Mouse (Mus musculus): Measurements from ENCODE around the gene Focad.

DNA sequence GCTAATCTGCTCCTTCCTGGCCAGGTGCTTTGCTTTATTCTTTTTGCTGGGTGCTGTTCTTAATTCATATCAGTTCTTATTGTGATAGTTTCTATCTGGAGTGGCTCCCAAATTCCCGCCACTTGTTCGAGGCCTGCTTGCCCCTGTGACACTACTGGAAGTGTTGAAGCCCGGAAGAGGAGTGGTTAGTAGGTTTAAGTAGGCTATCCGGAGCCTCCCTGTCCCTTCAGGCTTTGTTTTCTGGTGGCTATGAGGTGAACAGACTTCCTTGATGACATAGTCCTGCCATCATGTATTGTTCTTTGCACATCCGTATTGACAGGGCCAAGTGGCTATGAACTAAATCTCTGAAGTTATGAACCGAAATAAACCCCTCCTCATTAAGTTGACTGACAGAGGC lies 123.9 kb downstream of the Focad start:
- TF ChIP-seq TAL1 (IDR thresholded peaks at IDR 0.05; ENCODE audit: low read length) (no peak), GATA1 (IDR thresholded peaks at IDR 0.05; ENCODE audit: low read length) (no peak)
